Mouse (Mus musculus): ENCODE data around the gene Tmem40. TPM values are rescaled to one million over a fixed set of nuclear protein-coding genes. Genes with fewer than 3 reads are reported as not detected.

Tmem40 gene
- polyA plus RNA-seq, 1 experiment = 0.37 TPM

- Histone ChIP-seq H3K4me2 (ENCODE audit: low read depth) (no peak overlapping the region), H3K27me3 (ENCODE audit: control insufficient read depth, insufficient read depth, insufficient read length) (no peaks in the 10 kb centered on the region), H3K36me3 (ENCODE audit: control insufficient read depth, insufficient read depth) (no peaks in the 10 kb centered on the region), H3ac (ENCODE audit: control insufficient read depth, insufficient read length) (no peak overlapping the region), H3K79me2 (ENCODE audit: control insufficient read depth, insufficient read depth) (no peaks in the 10 kb centered on the region), H3K4me3 (no peak overlapping the region)
- TF ChIP-seq MAX (IDR thresholded peaks at IDR 0.05; ENCODE audit: low read depth) (no peak), MYOG (IDR thresholded peaks at IDR 0.05; ENCODE audit: control insufficient read depth in 1 of 3, insufficient read depth in 1 of 3, insufficient read length in 2 of 3, low read depth in 2 of 3) (peak in 1 of 3 experiments; percentile 39)
Measured at GRCm38 (mm10) chr6:115722246-115722645, 40.0 kb downstream of the Tmem40 start.

GRCm38 (mm10) chr6:115717715-115718558, 44.3 kb downstream of the Tmem40 start:
- Histone ChIP-seq H3K4me2 (ENCODE audit: low read depth) (peak overlapping the region; percentile 94), H3K4me3 (peak overlapping the region; percentile 2), H3K36me3 (ENCODE audit: control insufficient read depth, insufficient read depth) (no peaks in the 10 kb centered on the region)

GRCm38 (mm10) chr6:115717101-115717652, 45.0 kb downstream of the Tmem40 start:
- no peaks in the 10 kb centered on the region for H3K79me2 ChIP-seq (ENCODE audit: control insufficient read depth, insufficient read depth)
- TF ChIP-seq MAX (IDR thresholded peaks at IDR 0.05; ENCODE audit: low read depth) = no peak
- TF ChIP-seq MYOD1 (IDR thresholded peaks at IDR 0.05; ENCODE audit: control insufficient read depth in 1 of 3, insufficient read length in 2 of 3, low read depth in 2 of 3) = peak in 1 of 3 experiments; percentile 30
- TF ChIP-seq E2F4 (IDR thresholded peaks at IDR 0.05; ENCODE audit: insufficient read depth) = no peak
- TF ChIP-seq MYOG (IDR thresholded peaks at IDR 0.05; ENCODE audit: control insufficient read depth in 1 of 3, insufficient read depth in 1 of 3, insufficient read length in 2 of 3, low read depth in 2 of 3) = peak in 2 of 3 experiments; percentile 45 to 70
- no peak for TF ChIP-seq TCF12 (IDR thresholded peaks at IDR 0.05; ENCODE audit: insufficient read depth, poor library complexity, severe bottlenecking)
- TF ChIP-seq SRF (IDR thresholded peaks at IDR 0.05; ENCODE audit: control insufficient read depth, insufficient read length, low read depth) = no peak
- no peak overlapping the region for H3ac ChIP-seq (ENCODE audit: control insufficient read depth, insufficient read length)
- peak overlapping the region; percentile 2 for H3K4me3 ChIP-seq
- peak overlapping the region; percentile 94 for H3K4me2 ChIP-seq (ENCODE audit: low read depth)
- H3K36me3 ChIP-seq (ENCODE audit: control insufficient read depth, insufficient read depth) = no peaks in the 10 kb centered on the region
- H3K27me3 ChIP-seq (ENCODE audit: control insufficient read depth, insufficient read depth, insufficient read length) = no peaks in the 10 kb centered on the region

More at GRCm38 (mm10) chr6:115717715-115718558, 44.3 kb downstream of the Tmem40 start:
- TF ChIP-seq MYOD1 (IDR thresholded peaks at IDR 0.05; ENCODE audit: control insufficient read depth in 1 of 3, insufficient read length in 2 of 3, low read depth in 2 of 3) (peak in 2 of 3 experiments; percentile 3 to 15), CEBPB (IDR thresholded peaks at IDR 0.05; ENCODE audit: insufficient read depth, poor library complexity, severe bottlenecking) (no peak)
- Histone ChIP-seq H3K27me3 (ENCODE audit: control insufficient read depth, insufficient read depth, insufficient read length) (no peaks in the 10 kb centered on the region), H3ac (ENCODE audit: control insufficient read depth, insufficient read length) (no peak overlapping the region), H3K79me2 (ENCODE audit: control insufficient read depth, insufficient read depth) (no peaks in the 10 kb centered on the region)

- Histone ChIP-seq H3K27me3 (ENCODE audit: control insufficient read depth, insufficient read depth, insufficient read length) (no peaks in the 10 kb centered on the region), H3K4me3 (no peak overlapping the region), H3ac (ENCODE audit: control insufficient read depth, insufficient read length) (no peak overlapping the region), H3K36me3 (ENCODE audit: control insufficient read depth, insufficient read depth) (no peaks in the 10 kb centered on the region), H3K4me2 (ENCODE audit: low read depth) (no peak overlapping the region), H3K79me2 (ENCODE audit: control insufficient read depth, insufficient read depth) (no peaks in the 10 kb centered on the region)
- TF ChIP-seq POLR2AphosphoS2 (IDR thresholded peaks at IDR 0.05; ENCODE audit: insufficient read length, low read depth) (no peak), MYOD1 (IDR thresholded peaks at IDR 0.05; ENCODE audit: control insufficient read depth in 1 of 3, insufficient read length in 2 of 3, low read depth in 2 of 3) (no peak), TCF12 (IDR thresholded peaks at IDR 0.05; ENCODE audit: insufficient read depth, poor library complexity, severe bottlenecking) (no peak)
Measured at GRCm38 (mm10) chr6:115711261-115711660, 50.9 kb downstream of the Tmem40 start.

GRCm38 (mm10) chr6:115702901-115703300, 59.3 kb downstream of the Tmem40 start:
- Histone ChIP-seq H3ac (ENCODE audit: control insufficient read depth, insufficient read length) (no peak overlapping the region), H3K4me2 (ENCODE audit: low read depth) (no peak overlapping the region), H3K27me3 (ENCODE audit: control insufficient read depth, insufficient read depth, insufficient read length) (no peaks in the 10 kb centered on the region), H3K79me2 (ENCODE audit: control insufficient read depth, insufficient read depth) (no peaks in the 10 kb centered on the region), H3K36me3 (ENCODE audit: control insufficient read depth, insufficient read depth) (no peaks in the 10 kb centered on the region), H3K4me3 (no peak overlapping the region)
- no peak for TF ChIP-seq CEBPB (IDR thresholded peaks at IDR 0.05; ENCODE audit: insufficient read depth, poor library complexity, severe bottlenecking)
- TF ChIP-seq USF1 (IDR thresholded peaks at IDR 0.05; ENCODE audit: low read depth) = no peak
- no peak for TF ChIP-seq MYOG (IDR thresholded peaks at IDR 0.05; ENCODE audit: control insufficient read depth in 1 of 3, insufficient read depth in 1 of 3, insufficient read length in 2 of 3, low read depth in 2 of 3)
- no peak for TF ChIP-seq POLR2AphosphoS2 (IDR thresholded peaks at IDR 0.05; ENCODE audit: insufficient read length, low read depth)
- TF ChIP-seq MYOD1 (IDR thresholded peaks at IDR 0.05; ENCODE audit: control insufficient read depth in 1 of 3, insufficient read length in 2 of 3, low read depth in 2 of 3) = no peak
- TF ChIP-seq POLR2A (IDR thresholded peaks at IDR 0.05; ENCODE audit: insufficient read length, low read depth) = no peak
- TF ChIP-seq SRF (IDR thresholded peaks at IDR 0.05; ENCODE audit: control insufficient read depth, insufficient read length, low read depth) = no peak
- no peak for TF ChIP-seq TCF12 (IDR thresholded peaks at IDR 0.05; ENCODE audit: insufficient read depth, poor library complexity, severe bottlenecking)
- no peak for TF ChIP-seq E2F4 (IDR thresholded peaks at IDR 0.05; ENCODE audit: insufficient read depth)
- TF ChIP-seq MAX (IDR thresholded peaks at IDR 0.05; ENCODE audit: low read depth) = no peak
- no peak for TF ChIP-seq TCF3 (IDR thresholded peaks at IDR 0.05; ENCODE audit: insufficient read length, low read depth)
- TF ChIP-seq REST (IDR thresholded peaks at IDR 0.05; ENCODE audit: insufficient read depth, insufficient read length) = no peak
